Mouse (Mus musculus) intestine, embryonic 14.5 days (tissue): ENCODE results near the gene Stox2. TPM values are rescaled to one million over a fixed set of nuclear protein-coding genes. Genes with fewer than 3 reads are reported as not detected.
A peak's percentile ranks its signal among the peaks of the same experiment; 100 is the strongest.

ENCODE experiments used
- ATAC-seq: fragments of 200-750 bp; cut with Nextera tagmentation; replicated peaks from 2 replicates; pipeline ENCODE4 v1.8.0; 2017; ENCODE audit warnings: low read depth, moderate number of reproducible peaks, moderate TSS enrichment, moderate library complexity; ENCODE audit not compliant: low FRiP score, low TSS enrichment
- DNase-seq: peaks from one replicate; pipeline ENCODE4 v3.0.0-alpha.2; 2018; ENCODE audit warnings: low spot score
- H3K27ac ChIP-seq: fragments of 300-500 bp; sonication (generic); 2 replicates; pipeline ENCODE4 v1.5.1; 2014; ENCODE audit warnings: low read depth, mild to moderate bottlenecking, control low read depth
- H3K27me3 ChIP-seq: fragments of 300-500 bp; sonication (generic); replicated peaks from 2 replicates; pipeline ENCODE4 v1.6.1; 2014; ENCODE audit warnings: low read length, control low read depth; ENCODE audit not compliant: control insufficient read depth, insufficient read depth
- H3K36me3 ChIP-seq: fragments of 300-500 bp; sonication (generic); 2 replicates; pipeline ENCODE4 v1.6.1; 2014; ENCODE audit warnings: low read length, control low read depth; ENCODE audit not compliant: control insufficient read depth, insufficient read depth
- H3K4me1 ChIP-seq: fragments of 300-500 bp; sonication (generic); replicated peaks from 2 replicates; pipeline ENCODE4 v1.6.1; 2014; ENCODE audit warnings: low read length, control low read depth, mixed read lengths; ENCODE audit not compliant: control insufficient read depth, insufficient read depth
- H3K4me2 ChIP-seq: fragments of 300-500 bp; sonication (generic); 2 replicates; pipeline ENCODE4 v1.6.1; 2014; ENCODE audit warnings: low read length
- H3K4me3 ChIP-seq: fragments of 300-500 bp; sonication (generic); 2 replicates; pipeline ENCODE4 v1.5.1; 2014; ENCODE audit warnings: low read depth, low read length, control low read depth, mixed read lengths
- H3K9ac ChIP-seq: fragments of 300-500 bp; sonication (generic); 2 replicates; pipeline ENCODE4 v1.6.1; 2014; ENCODE audit warnings: mild to moderate bottlenecking, low read length
- H3K9me3 ChIP-seq: fragments of 300-500 bp; sonication (generic); 2 replicates; pipeline ENCODE4 v1.6.1; 2016; ENCODE audit warnings: low read length, control low read depth; ENCODE audit not compliant: control insufficient read depth
- WGBS: fragments of 180-500 bp; shearing (Covaris S2); extraction: QIAGEN DNeasy Blood & Tissue Kit; methylation state at CpG from one replicate; pipeline ENCODE4 v1.1.7; 2014; 5-methylcytosine and 5-hydroxymethylcytosine counted together
- polyA plus RNA-seq: library from polyadenylated mRNA; unstranded; fragments of >200 nt; fragmentation: Nextera tagmentation; extraction: Ambion mirVana; gene quantifications from 2 replicates; pipeline ENCODE4 v1.2.1, GENCODE M21; 2014

Gene Stox2
- polyA plus RNA-seq, 1 experiment from 2014 or later: 10.6 TPM

DNA sequence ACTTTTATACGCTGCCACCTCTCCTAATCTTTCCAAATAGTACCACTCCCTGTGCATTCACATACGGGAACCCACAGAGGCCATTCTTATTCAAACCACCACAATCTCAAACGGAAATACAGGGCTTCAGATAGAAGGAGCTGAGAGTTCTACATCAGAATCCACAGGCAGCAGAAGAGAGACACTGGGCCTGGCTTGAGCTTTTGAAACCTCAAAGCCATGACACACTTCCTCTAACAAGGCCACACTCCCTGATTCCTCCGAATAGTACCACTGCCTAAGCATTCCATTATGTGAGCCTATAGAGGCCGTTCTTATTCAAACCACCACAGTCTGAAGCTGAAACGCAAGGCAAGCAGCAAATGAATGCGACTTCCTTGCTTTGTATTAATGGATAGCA is 69.5 kb downstream of the Stox2 start:
- no peak overlapping the region for H3K9ac ChIP-seq
- no peaks in the 10 kb centered on the region for H3K27me3 ChIP-seq
- H3K4me3 ChIP-seq: no peak overlapping the region
- ATAC-seq (no peak), DNase-seq (no peak)
- H3K4me2 ChIP-seq: no peak overlapping the region
- WGBS: 92% methylated on average over 7 of the region's 7 CpGs
- H3K4me1 ChIP-seq: no peaks in the 10 kb centered on the region
- no peaks in the 10 kb centered on the region for H3K9me3 ChIP-seq
- no peak overlapping the region for H3K27ac ChIP-seq
- no peaks in the 10 kb centered on the region for H3K36me3 ChIP-seq

- no peak overlapping the region for H3K4me3 ChIP-seq
- no peak overlapping the region for H3K4me2 ChIP-seq
- no peaks in the 10 kb centered on the region for H3K4me1 ChIP-seq
- 84% methylated on average over 7 of the region's 7 CpGs for WGBS
- peaks cover 15% of the 10 kb centered on the region for H3K27me3 ChIP-seq
- H3K9me3 ChIP-seq: no peaks in the 10 kb centered on the region
- no peak for ATAC-seq
- no peak overlapping the region for H3K27ac ChIP-seq
- H3K36me3 ChIP-seq: no peaks in the 10 kb centered on the region
- H3K9ac ChIP-seq: no peak overlapping the region
- DNase-seq: no peak
Measured at GRCm38 (mm10) chr8:47373757-47374156, 72.4 kb downstream of the Stox2 start.

DNA sequence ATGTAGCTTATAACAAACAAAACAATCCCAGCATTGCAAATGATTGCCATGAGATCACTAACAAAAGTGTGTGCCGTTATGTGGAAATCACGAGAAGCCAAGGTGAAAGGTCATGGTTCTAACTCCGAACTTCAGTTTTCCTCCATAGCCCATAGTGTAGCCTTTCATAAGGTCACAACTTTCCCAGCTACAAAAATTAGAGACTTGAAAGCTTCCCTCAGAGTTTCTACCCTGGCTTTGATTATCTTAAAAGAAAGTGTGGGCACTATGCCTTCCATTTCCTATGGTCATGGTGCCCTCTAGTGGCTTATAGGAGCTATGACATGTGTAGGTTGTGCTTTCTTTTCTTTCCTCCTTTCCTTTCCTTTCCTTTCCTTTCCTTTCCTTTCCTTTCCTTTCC is 74.6 kb downstream of the Stox2 start:
- DNase-seq (no peak), ATAC-seq (no peak)
- H3K27ac ChIP-seq: no peak overlapping the region
- no peaks in the 10 kb centered on the region for H3K4me1 ChIP-seq
- no peak overlapping the region for H3K9ac ChIP-seq
- 60% methylated on average over 3 of the region's 3 CpGs for WGBS
- no peak overlapping the region for H3K4me3 ChIP-seq
- peaks cover 15% of the 10 kb centered on the region for H3K27me3 ChIP-seq
- H3K36me3 ChIP-seq: no peaks in the 10 kb centered on the region
- H3K4me2 ChIP-seq: no peak overlapping the region
- no peaks in the 10 kb centered on the region for H3K9me3 ChIP-seq

GRCm38 (mm10) chr8:47371081-47371480 is 75.1 kb downstream of the Stox2 start:
- Histone ChIP-seq H3K9ac (no peak overlapping the region), H3K4me3 (no peak overlapping the region), H3K27me3 (peaks cover 18% of the 10 kb centered on the region), H3K36me3 (no peaks in the 10 kb centered on the region), H3K4me1 (no peaks in the 10 kb centered on the region), H3K9me3 (no peaks in the 10 kb centered on the region), H3K4me2 (no peak overlapping the region), H3K27ac (no peak overlapping the region)
- DNase-seq: no peak
- no peak for ATAC-seq
- WGBS: 91% methylated on average over 3 of the region's 3 CpGs

GRCm38 (mm10) chr8:47370421-47371080 is 75.6 kb downstream of the Stox2 start:
- Histone ChIP-seq H3K27ac (no peak overlapping the region), H3K36me3 (no peaks in the 10 kb centered on the region), H3K4me3 (no peak overlapping the region), H3K9me3 (no peaks in the 10 kb centered on the region), H3K4me2 (no peak overlapping the region), H3K4me1 (no peaks in the 10 kb centered on the region), H3K27me3 (peaks cover 22% of the 10 kb centered on the region), H3K9ac (no peak overlapping the region)
- ATAC-seq (peak; percentile 70; the same call in 1 of the 2 replicates), DNase-seq (peak; percentile 88)
- 25% methylated on average over 15 of the region's 15 CpGs for WGBS

DNA sequence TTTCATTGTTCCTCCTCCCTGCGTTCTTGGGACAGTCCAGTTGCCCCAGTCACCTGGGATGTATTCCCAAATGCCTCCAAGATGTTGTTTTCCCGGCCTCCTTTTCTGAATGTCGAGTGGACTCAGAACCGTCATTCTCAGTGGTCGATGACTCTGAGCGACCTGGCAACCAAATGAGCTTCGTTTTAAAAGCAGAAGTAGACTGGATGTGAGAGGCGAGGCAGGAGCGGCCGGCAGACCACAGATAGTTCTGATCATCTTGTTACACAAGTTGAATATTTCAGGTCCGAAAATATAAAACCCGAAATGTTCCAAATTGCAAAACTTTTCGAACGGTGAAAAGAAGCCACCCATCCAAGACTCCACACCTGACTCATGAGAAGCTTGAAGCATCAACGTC is 76.2 kb downstream of the Stox2 start:
- Histone ChIP-seq H3K36me3 (no peaks in the 10 kb centered on the region), H3K4me2 (no peak overlapping the region), H3K9me3 (no peaks in the 10 kb centered on the region), H3K4me3 (no peak overlapping the region), H3K27me3 (peaks cover 25% of the 10 kb centered on the region), H3K27ac (no peak overlapping the region), H3K9ac (no peak overlapping the region), H3K4me1 (no peaks in the 10 kb centered on the region)
- no peak for ATAC-seq
- 92% methylated on average over 15 of the region's 15 CpGs for WGBS
- DNase-seq: no peak

GRCm38 (mm10) chr8:47369044-47369769 is 77.0 kb downstream of the Stox2 start:
- WGBS: 68% methylated on average over 16 of the region's 16 CpGs
- Histone ChIP-seq H3K27me3 (peaks cover 25% of the 10 kb centered on the region), H3K27ac (no peak overlapping the region), H3K4me3 (no peak overlapping the region), H3K9me3 (no peaks in the 10 kb centered on the region), H3K4me2 (no peak overlapping the region), H3K9ac (no peak overlapping the region), H3K4me1 (no peaks in the 10 kb centered on the region), H3K36me3 (no peaks in the 10 kb centered on the region)
- ATAC-seq (no peak), DNase-seq (no peak)

- 79% methylated on average over 6 of the region's 6 CpGs for WGBS
- DNase-seq: no peak
- Histone ChIP-seq H3K36me3 (no peaks in the 10 kb centered on the region), H3K27ac (no peak overlapping the region), H3K4me3 (no peak overlapping the region), H3K27me3 (peaks cover 25% of the 10 kb centered on the region), H3K9me3 (no peaks in the 10 kb centered on the region), H3K4me2 (no peak overlapping the region), H3K9ac (no peak overlapping the region), H3K4me1 (no peaks in the 10 kb centered on the region; the same call in 1 of the 2 replicates)
- no peak for ATAC-seq
Measured at GRCm38 (mm10) chr8:47367029-47367428, 79.1 kb downstream of the Stox2 start.

DNA sequence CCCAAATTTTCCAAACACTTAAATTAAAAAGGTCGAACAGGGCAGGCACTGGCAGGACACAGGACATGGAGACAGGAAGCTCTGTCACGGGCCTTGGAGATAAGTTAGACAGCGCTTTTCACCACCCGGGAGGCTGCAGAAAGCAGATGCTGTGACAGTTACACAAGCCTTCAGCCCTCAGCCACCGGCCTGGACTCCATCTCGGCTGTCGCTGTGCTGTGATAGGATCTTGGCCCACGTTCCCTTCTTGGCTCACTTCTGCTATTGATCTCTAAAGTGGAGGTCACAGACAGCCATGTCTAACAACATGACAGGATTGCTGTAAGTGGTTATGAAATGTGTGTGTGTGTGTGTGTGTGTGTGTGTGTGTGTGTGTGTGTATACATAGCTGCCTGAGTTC is 82.9 kb downstream of the Stox2 start:
- DNase-seq: no peak
- WGBS: 23% methylated on average over 8 of the region's 8 CpGs

More for the DNA sequence above, 82.9 kb downstream of the Stox2 start:
- Histone ChIP-seq H3K4me3 (no peak overlapping the region), H3K4me1 (no peaks in the 10 kb centered on the region; the same call in 1 of the 2 replicates), H3K9me3 (no peaks in the 10 kb centered on the region), H3K27me3 (peaks cover 22% of the 10 kb centered on the region), H3K9ac (no peak overlapping the region), H3K4me2 (no peak overlapping the region), H3K27ac (no peak overlapping the region), H3K36me3 (no peaks in the 10 kb centered on the region)
- ATAC-seq: peak; percentile 53; the same call in 1 of the 2 replicates
